Mouse (Mus musculus): ENCODE measurements around the gene Syp. TPM values are rescaled to one million over a fixed set of nuclear protein-coding genes. Genes with fewer than 3 reads are reported as not detected.
A peak's percentile ranks its signal among the peaks of the same experiment; 100 is the strongest.

Syp gene
- polyA plus RNA-seq, 2 experiments from 2014 or later = 9.3 TPM

- no peak for ATAC-seq
Observed at GRCm38 (mm10) chrX:7664791-7665190, 26.5 kb downstream of the Syp start.

GRCm38 (mm10) chrX:7665739-7666502, 27.6 kb downstream of the Syp start:
- ATAC-seq = no peak

GRCm38 (mm10) chrX:7670390-7670881, 32.2 kb downstream of the Syp start:
- ATAC-seq = peak; percentile 44

GRCm38 (mm10) chrX:7670921-7671623, 32.8 kb downstream of the Syp start, which contains the start of gene Plp2:
TSS of gene Plp2 (minus strand) at chrX:7671390.
- ATAC-seq = peak; percentile 27

- no peak for ATAC-seq
Observed at GRCm38 (mm10) chrX:7672739-7673138, 34.5 kb downstream of the Syp start.

GRCm38 (mm10) chrX:7673578-7674281, 35.5 kb downstream of the Syp start:
- peak; percentile 40 for ATAC-seq

- peak; percentile 28 for ATAC-seq
Observed at GRCm38 (mm10) chrX:7674284-7675000, 36.2 kb downstream of the Syp start.

GRCm38 (mm10) chrX:7675001-7675380, 36.7 kb downstream of the Syp start:
- ATAC-seq = no peak

- ATAC-seq = no peak
Observed at GRCm38 (mm10) chrX:7678986-7679385, 40.7 kb downstream of the Syp start.

- ATAC-seq = peak; percentile 96
Observed at GRCm38 (mm10) chrX:7679405-7680056, 41.3 kb downstream of the Syp start.

- no peak for ATAC-seq
Observed at GRCm38 (mm10) chrX:7680057-7680412, 41.8 kb downstream of the Syp start.

- ATAC-seq = no peak
Observed at GRCm38 (mm10) chrX:7680864-7681263, 42.6 kb downstream of the Syp start, which contains the start of gene Magix. TSS of gene Magix (minus strand) at chrX:7681251.

GRCm38 (mm10) chrX:7688321-7688720, 50.0 kb downstream of the Syp start:
- ATAC-seq = no peak

GRCm38 (mm10) chrX:7690486-7690885, 52.2 kb downstream of the Syp start:
- no peak for ATAC-seq

GRCm38 (mm10) chrX:7692862-7693261, 54.6 kb downstream of the Syp start:
- ATAC-seq = peak; percentile 65

GRCm38 (mm10) chrX:7696520-7696919, 58.2 kb downstream of the Syp start:
- ATAC-seq = no peak

- peak; percentile 96 for ATAC-seq
Observed at GRCm38 (mm10) chrX:7696954-7697381, 58.7 kb downstream of the Syp start, which contains the start of gene Gpkow. TSS of gene Gpkow (plus strand) at chrX:7697131.

Measured in CD4-positive, CD25-positive, alpha-beta regulatory T cell, adult 4 months (primary cell).